Mouse (Mus musculus) E14TG2a.4 (cell line): ENCODE data around the gene Synj2.

Source experiments
- CTCF ChIP-seq: conservative IDR thresholded peaks from 2 replicates; pipeline ENCODE4 v1.5.1; 2014; ENCODE audit warnings: low read length
- NANOG ChIP-seq: IDR thresholded peaks from 2 replicates; pipeline ENCODE4 v1.6.1; 2014; ENCODE audit warnings: borderline replicate concordance, low read length, mixed read lengths

DNA sequence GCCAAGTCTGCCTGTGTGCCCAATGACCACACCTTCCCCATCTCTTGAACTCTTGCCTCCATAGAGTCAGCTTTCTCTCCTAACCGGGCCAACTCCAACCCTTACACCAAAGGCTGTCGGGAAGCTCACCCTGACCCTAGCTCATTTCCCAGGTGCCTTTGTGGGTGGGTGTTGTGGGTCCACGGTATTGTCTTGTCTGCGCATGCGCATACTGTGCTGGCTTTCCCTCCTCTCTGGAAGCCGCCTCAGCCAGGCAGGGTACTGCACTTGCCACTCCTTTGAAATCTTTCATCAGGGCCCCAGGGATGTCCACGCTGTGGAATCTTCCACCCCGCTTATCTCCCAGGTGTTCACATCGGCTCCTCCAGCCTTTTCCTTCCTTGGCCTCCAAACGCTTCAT lies 17.6 kb downstream of the Synj2 start:
- TF ChIP-seq CTCF, result no peak
- TF ChIP-seq NANOG, result no peak
